Mouse (Mus musculus) gastrocnemius, postnatal 25 days (tissue): Measurements from ENCODE around the gene Sipa1. TPM values are rescaled to one million over a fixed set of nuclear protein-coding genes. Genes with fewer than 3 reads are reported as not detected.
A peak's percentile ranks its signal among the peaks of the same experiment; 100 is the strongest.

Experiments
- DNase-seq: peaks from one replicate; pipeline ENCODE4 v3.0.0; 2022
- long read RNA-seq, 2 experiments: library from polyadenylated mRNA; stranded (forward); transcript quantifications; one replicate each; pipeline ENCODE4 v2.0.0; 2021
- total RNA-seq, 2 experiments: library from RNA; stranded (reverse); gene quantifications; 1 replicate in 1 of 2; 2 replicates in 1 of 2; pipeline ENCODE4 v1.2.3; 2021

Gene Sipa1
- 10 to 100 TPM in 1 of 2 experiments, 1 to 10 TPM in 1; 10.0 to 11.5 TPM for total RNA-seq
- long read RNA-seq, experiment 1, partial matches to known transcripts, result 2 of 7 reads
- long read RNA-seq, experiment 1, other reads (novel, unspliced or antisense), result 1 of 7 reads
- long read RNA-seq, experiment 2, partial matches to known transcripts, result 0 of 6 reads
- long read RNA-seq, experiment 2, other reads (novel, unspliced or antisense), result 1 of 6 reads

DNA sequence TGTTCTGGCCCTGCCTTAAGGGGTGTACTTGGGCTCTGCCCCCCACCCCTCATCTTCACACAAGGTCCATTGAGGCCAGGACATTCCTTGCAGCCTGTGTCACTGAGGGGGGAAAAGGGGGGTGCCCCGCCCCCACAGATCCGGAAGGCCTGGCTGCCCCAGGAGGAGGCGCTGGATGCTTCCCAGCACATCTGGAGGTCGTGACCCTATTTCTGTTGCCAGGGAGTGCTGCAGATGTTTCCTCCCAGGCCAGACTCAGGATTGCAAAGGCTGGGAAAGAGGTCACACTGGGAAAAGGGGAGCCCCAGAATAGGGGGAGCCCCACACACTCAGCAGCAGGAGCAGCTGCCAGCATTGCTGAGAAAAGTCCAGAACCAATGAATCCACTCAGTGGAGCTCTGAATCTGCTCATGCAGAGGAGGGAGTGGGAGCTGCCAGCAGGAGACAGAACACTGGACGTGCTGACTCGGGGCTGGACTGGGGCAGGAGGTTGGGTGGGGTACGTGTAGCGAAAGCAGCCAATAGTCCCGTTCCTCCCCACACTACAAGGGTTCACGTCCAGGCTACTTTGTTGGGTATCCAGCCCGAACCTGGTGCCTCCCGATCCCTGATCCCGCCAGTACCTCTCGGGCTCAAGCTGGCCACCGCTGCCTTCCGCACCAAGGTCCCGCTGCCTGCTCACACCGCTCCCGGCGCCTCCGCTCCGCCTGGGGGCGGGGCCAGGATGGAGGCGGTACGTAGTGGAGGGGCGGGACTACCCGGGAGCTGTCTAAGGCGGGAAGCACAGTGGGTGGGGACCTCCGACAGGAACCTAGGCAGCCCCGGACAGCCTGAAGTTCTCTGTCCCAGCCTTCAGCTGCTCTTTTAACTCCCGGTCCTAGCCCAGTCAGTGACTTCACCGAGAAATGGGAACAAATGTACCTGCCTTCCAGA is at the start of gene Sipa1:
Gene Sipa1, minus strand, starts transcription at position 727 of the 933 bp plus-strand sequence.
- peak; percentile 94 for DNase-seq

DNA sequence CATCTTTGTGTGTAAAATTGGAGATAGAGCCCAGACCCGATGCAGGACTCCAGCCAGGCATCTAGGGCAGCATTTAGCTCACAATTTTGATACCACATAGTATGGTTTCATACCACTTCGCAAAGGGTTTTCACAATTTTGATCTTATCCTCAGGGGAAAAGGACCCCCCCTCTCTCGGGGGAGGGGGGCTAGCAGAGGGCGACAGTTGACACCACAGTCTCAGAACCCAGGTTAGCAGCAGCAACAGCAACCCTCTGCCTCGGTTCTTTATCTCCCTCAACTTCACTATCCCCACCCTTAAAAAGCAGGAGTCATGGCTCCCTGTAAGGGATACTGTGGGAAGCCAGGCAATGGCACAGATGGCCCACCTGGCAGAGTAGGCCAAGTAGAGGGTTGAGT is 49.7 kb upstream of the Sipa1 start:
- DNase-seq, result no peak

DNA sequence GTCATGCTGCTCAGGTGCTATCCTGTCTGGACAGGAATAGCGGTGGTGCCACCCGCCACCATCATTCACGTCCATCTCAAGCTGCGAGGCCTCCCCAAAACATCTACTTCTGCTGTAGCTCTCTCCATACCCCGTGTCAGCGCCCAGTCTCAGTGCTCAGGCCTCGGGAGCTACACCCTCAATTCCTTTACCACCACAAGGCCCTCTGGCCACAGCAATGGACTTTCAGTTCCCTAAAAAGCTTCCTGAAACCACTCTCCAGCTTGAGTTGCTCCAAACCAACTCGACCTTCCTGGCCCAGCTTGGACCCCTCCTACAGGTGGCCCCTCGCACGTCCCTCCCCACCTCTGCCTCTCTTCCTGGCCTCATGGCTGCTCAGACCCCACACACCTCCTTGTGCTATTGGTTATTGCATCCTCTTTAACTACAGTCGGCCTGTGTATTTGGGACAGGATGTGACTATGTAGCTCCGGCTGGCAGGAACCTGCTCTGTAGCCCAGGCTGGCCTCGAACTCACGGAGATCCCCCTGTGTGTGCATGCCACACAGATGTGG is 48.5 kb upstream of the Sipa1 start:
- DNase-seq, result no peak

DNA sequence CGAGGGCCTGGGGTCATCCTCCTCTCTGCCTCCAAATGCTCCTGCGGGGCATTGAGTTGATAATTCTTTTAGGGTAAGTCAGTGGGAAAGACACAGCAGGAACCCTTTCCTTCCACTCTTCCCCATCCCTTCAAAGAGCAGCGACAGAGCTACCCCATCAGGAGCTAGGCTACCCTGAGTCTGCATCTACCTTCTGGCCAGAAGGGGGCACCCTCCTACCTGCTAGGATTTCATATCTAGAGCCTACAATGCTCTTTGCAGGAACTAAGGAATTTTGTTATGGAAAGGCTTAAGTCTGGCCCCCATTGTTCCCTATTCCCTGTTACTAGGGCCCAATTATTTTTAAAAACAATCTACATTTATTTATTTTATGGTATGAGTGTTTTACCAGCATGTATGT is 47.7 kb upstream of the Sipa1 start:
- no peak for DNase-seq

DNA sequence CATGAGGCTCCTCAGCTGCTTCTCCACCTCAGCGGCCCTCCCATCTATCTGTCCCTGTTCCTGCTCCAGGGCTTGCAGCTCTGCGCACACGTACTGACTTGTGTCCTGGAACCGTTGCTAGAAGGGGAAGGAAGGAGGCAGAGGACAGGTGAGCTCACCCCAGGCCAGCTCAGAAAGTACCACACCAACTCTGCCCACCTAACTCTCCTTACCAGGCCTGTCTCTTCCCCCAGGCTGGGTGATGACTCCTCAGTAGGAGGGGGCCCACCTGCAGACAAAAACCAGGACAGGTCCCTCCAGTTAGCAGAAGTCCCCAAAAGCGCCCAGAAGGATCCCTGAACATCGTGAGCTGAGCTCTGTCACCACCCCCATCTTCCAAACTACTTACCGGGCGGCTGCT is 47.1 kb upstream of the Sipa1 start:
- DNase-seq, result no peak

DNA sequence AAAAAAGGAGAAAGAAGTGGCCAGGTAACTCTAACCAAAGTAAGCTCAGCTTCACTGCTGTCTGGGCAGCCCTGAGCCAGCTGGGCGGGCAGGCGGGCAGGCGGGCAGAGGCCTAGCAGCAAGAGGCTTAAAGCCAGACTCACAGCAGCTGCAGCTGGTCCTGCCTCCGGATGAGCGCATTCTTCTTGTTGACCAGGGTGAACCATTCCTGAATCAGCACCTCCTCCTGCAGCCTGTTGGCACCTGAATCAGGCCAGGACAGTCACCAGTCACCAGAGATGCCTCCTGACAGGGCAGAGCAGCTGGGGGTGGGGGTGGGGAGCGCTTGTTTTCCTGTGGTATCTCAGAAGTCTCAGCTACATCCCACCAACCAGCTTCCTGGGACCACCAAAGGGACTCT is 46.6 kb upstream of the Sipa1 start:
- no peak for DNase-seq

DNA sequence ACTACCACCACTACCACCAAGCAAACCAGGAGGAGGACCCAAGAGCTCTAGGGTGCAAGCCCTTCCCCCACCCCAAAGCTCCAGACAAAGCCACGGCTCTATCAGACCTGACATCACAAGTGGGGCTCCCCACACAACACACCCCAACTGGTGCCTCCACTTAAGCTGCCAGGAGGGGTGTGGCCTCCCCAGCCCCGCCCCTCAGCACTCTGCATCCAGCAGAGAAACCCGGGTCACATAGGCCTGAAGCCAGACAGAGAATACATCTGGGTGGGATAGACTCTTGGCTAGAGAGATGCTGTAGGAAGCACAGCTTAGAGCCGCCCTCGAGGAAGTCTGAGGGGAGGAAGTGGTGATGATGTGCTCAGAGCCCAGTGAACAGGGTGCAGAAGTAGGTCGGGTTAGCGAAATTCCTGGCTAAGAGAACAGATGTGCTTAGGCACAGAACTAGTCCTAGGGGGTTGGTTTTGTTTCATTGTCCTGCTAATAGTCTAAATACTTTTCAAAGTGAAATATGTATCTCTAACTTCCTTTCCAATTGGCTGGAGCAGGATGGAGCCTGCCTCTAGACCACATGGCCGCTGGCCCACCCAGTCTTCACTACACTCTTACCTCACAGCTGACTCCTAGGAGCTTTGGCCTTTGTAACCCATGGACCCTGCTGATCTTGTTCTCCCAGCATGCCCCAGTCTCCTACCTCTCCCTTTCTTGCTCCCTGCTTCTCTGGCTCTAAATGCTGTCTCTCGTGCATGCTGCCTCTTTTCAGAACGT is 41.5 kb upstream of the Sipa1 start:
- no peak for DNase-seq

DNA sequence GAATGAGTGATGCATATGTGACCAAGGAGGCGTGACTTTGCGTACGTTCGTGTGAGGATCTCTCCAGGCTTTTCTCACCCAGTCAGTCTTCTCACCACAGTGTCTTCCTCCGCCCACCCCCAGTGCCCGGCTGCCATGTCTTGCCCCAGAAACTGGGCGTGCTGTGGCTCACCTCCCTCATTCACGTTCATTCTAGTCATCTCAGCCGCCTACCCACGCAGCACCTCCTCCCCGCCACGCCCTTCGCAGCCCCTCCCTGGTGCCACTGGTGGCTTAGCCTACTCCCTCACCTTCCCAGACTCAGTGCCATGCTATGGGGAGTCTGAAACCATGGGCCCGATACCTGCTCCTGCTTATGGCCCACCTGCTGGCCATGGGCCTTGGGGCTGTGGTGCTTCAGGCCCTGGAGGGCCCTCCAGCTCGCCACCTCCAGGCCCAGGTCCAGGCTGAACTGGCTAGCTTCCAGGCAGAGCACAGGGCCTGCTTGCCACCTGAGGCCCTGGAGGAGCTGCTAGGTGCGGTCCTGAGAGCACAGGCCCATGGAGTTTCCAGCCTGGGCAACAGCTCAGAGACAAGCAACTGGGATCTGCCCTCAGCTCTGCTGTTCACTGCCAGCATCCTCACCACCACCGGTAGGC is 40.8 kb upstream of the Sipa1 start, which contains the start of gene Kcnk7:
Gene Kcnk7, plus strand, starts transcription at position 205 of the 638 bp plus-strand sequence.
- no peak for DNase-seq

DNA sequence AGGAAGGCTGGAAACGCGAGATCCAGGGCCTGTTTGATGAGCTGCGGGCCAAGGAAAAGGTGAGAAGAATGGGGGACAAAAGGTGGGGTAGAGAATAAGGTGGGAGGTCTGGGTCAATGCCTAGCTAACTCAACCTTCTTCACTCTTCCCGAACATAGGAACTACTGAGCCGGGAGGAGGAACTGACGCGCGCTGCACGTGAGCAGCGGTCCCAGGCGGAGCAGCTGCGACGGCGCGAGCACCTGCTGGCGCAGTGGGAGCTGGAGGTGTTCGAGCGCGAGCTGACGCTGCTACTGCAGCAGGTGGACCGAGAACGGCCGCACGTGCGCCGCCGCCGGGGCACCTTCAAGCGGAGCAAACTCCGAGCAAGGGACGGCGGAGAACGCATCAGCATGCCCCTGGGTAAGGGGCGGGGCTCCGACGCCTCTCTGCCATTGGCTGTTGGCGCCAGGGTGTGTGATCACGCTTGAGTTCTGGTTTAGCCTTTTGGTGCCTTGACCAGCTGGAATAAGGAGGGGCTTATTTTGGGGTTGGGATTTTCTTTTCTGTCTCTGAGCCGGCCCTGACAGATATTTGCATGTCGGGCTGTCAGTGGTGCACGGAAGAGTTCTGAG is 32.4 kb upstream of the Sipa1 start:
- DNase-seq, result no peak

DNA sequence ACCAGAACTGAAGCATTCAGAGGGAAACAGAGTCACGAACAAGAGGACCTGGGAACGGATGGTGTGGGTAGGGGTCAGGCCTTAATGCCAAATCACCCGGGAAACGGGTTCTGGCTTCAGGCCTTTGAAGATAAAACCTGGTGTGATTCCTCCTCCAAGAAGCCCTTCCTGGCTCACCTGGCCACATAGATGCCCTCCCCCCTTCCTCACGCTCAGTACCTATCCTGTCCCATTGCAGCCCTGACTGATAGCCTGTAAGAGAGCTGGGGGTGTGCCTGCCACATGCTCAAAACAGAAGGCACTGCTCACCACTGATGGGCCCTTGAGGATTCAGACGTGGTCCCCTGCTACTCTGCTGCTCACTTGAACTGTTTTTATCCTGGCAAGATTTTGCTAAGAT is 30.3 kb upstream of the Sipa1 start:
- no peak for DNase-seq

DNA sequence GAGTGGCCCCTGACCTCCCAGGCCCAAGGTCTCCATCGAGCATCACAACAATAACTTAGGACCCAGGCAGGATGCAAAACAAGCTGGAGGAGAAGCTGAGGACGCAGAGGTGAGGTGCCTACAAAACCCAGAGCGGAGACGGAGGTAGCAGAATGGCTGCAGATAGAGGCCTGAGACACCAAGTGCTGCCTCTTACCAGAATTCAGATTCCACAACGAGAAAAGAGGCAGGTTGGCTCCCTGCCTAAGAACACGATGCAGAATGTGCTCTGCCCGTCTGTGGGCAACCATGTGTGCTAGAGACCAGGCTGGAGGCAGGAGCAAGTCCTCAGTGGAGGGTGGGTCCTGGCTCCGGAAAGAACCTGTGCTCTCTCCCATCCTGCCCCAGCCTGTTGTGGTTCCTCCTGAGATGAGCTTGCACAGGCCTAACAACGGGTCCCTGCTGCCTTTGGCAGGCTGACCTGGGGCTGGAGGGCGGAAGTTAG is 29.4 kb upstream of the Sipa1 start:
- no peak for DNase-seq

DNA sequence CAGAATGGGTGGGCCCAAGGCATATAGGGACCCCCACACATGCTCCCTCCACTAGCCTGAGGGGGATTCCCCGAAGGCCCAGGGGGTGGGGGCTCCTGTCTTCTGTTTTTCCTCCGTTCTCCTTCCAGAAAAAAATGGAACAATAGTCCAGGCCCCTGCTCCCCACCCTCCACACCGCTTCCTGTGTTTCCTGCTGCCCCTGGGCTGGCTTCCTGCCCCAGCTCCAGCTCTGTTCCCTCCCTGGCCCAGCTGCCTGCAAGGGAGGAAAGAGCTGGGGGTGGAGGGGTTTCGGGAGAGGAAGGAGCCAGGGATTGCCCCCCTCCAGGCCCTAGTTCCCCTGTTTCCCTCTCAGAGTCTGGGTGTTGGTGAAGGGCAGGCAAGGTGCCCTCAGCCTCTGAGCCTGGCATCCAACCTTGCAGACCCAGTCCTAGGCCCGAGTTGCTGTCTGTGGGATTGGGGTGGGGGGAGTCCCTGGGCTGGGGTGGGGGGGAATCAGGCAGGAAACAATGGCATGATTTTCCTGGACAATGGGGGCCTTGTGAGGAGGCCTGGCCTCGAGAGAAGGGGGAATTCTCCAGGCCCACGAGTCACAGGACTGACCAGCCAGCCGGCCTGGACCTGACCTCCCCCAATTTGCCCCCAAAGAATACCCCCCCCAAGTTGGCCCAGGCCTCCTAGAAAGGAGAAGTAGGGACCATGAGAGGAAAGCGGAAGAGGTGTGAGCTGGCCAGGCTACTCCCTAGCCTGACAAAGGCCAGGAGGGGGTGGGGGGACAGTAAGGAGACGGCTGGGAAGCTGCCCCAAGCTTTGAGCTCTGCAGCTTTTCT is 28.8 kb upstream of the Sipa1 start:
- peak; percentile 75 for DNase-seq

DNA sequence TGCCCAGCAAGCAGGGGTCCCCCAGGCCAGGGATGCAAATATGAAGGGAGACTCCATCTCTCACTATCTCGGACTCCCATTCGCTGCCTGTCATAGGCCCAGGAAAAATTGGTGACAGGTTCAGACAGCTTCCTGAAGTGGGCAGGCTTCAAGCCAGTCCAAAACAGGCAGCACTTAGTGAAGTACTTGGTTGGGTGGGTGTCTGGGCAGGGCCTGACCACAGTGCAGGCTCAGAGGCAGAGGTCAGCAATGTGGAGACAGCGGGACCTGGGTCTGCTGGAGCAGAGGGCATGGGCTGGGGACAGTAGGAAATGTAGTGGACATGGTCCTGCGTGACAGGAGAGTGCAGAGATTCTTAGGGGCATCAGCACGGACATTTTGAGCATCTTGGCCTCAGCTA is 28.1 kb upstream of the Sipa1 start:
- DNase-seq, result no peak

DNA sequence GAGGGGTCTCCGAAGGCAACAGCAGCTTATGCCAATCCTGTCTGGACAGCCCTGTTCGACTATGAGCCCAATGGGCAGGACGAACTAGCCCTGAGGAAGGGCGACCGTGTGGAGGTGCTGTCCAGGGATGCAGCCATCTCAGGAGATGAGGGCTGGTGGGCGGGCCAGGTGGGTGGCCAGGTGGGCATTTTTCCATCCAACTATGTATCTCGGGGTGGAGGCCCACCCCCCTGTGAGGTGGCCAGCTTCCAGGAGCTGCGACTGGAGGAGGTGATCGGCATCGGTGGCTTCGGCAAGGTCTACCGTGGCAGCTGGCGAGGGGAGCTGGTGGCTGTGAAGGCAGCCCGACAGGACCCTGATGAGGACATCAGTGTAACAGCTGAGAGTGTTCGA is 26.8 kb upstream of the Sipa1 start:
- no peak for DNase-seq

DNA sequence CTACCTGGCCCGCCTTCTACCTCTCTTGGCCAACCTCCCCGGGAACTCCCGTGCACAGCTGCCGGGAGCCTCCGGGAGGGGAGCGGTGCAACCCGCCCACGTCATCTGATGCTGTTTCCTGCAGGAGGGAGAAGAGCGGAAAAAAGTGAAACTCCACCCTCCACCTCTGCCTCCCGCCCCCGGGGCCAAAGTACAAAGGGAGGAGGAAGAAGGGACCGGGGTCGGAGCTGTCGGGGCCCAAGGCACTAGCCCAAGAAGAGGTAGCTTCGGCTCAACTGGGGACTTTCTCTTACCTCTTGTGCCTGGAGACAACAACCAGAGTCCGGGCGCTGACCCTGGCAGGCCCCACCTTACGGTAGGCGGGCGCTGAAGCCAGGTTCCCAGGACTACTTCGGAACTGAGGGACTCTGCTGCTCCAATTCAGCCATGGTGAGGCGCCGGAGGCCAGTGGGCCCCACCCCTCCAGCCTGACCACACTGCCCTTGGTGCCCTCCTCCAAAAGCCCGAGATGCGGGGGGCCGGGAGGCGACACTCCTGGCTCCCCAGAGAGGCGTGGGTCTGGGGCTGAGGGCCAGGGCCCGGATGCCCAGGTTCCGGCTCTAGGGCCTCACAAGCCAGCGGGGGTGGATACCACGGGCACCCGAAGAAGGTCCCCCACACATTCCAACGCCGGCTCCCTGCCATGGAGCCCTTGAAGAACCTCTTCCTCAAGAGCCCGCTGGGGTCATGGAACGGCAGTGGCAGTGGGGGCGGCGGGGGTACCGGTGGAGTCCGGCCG is 26.2 kb upstream of the Sipa1 start:
- DNase-seq, result peak; percentile 88

DNA sequence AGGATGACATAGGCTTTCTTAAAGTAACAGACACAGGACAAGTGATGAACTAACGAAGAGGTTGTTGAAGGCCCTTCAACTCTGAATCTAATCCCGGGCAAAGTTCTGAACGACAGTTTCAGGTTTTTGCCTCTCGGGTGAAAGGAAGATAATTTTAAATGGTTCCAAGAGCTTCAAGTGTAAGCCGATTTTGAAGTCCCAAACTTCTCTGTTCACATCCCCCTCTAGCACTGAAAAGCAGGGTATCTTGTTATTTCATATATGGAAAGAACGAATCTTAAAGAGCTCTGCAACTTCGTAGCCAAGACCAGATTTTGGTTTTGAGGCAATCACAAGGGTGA is 25.6 kb upstream of the Sipa1 start:
- DNase-seq, result no peak

DNA sequence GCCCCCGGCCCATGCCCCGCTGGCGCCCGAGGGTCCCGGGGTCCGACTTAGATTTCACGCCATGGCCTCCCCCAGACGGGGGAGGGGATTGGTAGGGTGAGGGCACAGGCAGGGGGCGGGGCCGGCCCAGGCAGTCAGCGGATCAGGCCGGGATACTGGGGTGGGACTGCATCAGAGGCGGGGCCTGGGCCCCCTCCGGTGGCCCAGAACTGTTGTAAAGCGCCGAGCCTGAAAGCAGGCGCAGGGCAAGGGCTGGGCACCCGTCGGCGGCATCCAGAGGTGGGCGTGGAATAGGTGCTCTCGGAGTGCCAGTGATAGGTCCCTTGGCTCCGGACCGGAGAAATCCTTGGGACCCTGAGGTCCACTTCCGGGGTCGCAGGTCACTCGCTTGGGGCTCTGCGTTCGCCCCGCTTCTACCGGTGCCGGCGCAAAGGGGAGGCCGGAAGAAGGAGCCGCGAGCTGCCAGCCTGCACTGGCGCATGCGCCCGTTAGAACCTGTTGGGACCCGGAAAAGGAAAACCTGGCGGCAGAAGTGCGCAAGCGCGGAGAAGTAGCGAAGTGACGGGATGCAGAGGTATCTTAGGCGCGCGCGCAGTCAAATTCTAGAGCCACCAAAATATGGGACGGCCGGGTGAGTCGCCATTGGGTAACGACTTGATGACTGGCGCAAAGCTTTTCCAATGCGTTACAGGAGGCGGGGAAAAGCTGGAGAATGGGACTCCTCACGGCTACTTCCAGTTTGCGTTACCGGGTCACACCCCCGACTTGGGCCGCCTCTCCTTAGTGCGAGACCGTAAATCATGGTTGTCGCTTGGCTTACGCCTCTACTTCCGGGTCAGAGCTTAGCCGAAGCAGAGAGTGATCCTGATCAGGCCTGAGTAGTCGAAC is 24.9 kb upstream of the Sipa1 start, which contains the start of the genes Map3k11 and Pcnx3:
Gene Map3k11, plus strand, starts transcription at position 543 of the 888 bp plus-strand sequence.
Gene Pcnx3, minus strand, starts transcription at position 709 of the 888 bp plus-strand sequence.
- peak; percentile 98 for DNase-seq

DNA sequence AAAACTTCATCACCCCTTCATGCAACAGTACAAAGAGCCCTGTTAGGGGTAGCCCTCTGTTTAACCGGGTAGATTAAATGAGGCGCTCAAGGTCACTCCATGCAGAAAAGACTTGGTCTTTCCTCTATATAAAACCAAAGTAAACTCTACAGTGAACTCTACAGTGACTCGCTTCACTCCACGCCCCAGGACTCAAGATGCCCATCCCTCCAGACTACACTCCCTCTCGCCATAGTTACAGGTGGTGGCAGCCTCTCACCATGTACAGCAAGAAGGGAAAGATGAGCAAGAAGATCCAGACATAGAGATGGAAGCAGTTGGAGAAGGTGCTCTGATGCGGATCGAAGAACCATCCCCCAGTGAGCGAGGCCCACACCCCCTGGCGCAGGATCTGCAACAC is 24.2 kb upstream of the Sipa1 start:
- no peak for DNase-seq
